Mouse (Mus musculus) fibroblast of lung, adult 2 months (primary cell): ENCODE results near the gene Bnip2.
"Not testable (repeated sequence)": the region's sequence is repeated elsewhere in the genome, so short reads cannot be mapped to it uniquely, and the experiment has no call there.

Experiments used
- DNase-seq: peaks from one replicate; pipeline ENCODE4 v3.0.0-alpha.2; 2011; ENCODE audit warnings: low read depth

Bnip2 gene

DNA sequence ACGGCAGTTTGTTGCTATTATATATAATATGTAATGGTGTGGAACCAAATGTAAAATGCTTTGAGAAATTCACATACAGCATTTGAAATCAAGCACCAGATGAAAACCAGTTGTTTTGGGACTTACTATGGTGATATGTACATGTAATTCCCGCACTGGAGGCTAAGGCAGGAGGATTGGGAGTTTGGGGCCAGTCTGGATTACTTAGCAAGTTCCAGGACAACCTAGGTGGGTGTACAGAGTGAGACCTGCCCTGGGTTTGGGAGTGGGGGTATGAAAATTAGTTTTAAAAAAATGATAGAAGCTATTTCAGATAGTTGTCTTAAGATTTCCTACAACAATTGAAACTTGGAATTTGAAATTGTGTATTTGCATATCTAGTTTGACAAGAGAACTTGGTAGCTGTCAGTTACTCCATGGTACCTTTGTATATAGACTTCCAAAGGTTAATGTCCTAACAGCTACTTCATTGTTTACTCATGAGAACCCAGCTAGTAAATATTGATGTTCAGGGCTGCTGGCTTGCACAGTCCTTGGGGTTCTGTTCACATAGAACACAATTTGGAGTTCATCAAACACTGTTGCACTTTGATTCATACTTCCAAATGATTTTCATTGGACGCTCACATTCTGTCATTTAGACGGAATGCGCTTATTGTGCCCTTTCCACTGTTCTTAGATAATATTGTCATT lies 21.7 kb downstream of the Bnip2 start:
- no peak for DNase-seq

DNA sequence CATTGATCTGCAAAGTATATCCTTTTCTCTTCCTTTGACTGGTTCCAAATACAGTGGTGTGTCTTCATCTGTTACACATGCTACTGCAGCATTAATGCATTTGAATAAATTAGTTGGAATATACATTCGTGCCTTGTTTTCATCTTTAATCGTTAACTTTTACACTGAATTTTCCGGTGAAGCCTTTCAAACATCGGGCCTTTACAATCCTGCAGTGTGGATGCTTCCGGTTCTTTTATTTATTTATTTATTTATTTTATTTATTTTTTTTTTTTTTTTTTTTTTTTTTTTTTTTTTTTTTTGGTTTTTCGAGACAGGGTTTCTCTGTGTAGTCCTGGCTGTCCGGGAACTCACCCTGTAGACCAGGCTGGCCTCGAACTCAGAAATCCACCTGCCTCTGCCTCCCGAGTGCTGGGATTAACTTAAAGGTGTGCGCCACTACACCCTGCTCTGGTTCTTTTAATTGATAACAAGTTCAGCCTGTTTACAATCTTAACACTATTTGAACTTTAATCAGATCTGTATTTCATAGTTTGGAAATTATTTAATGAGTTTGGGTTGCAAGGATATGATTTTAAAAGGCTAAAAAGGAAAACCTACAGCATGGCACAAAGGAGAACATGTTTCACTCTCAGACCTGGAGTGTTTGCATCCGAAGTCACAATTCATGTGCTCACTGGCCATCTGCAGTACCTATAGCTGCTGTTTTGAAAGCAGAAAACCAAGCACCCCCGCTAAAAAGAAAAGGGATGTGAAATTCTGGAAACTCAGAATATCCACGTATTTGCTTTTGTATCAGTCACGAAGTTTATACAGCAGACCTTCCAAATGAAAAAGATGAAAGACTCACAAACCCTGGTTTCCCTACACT lies 22.5 kb downstream of the Bnip2 start:
- no peak for DNase-seq

DNA sequence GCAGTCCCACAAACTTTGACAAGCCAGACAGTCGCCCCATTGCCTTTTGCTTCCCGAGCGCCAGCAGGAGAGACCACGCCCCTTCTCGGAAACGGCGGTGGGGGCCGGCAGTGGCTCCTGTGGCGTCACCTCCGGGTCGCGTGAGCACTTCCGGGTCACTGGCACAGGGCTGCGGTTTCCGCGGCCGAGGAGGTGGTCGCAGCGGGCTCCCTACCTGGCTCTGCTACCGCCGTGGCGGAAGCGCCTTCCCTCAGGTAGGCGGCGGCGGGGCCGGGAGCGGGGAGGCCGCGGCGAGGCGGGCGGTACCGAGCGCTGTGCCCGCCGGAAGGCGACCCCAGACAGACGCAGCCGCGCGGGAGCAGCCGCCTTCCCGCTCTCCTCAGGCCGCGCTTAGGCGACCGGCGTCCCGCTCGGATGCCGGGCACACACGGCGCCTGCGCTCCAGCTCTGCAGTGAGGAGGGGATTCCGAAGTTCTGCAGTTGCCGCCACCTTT lies 23.2 kb downstream of the Bnip2 start, which contains the start of gene Gtf2a2:
Gtf2a2 (plus strand) TSS at position 143 of the 494 bp plus-strand sequence.
- DNase-seq: peak; percentile 56

DNA sequence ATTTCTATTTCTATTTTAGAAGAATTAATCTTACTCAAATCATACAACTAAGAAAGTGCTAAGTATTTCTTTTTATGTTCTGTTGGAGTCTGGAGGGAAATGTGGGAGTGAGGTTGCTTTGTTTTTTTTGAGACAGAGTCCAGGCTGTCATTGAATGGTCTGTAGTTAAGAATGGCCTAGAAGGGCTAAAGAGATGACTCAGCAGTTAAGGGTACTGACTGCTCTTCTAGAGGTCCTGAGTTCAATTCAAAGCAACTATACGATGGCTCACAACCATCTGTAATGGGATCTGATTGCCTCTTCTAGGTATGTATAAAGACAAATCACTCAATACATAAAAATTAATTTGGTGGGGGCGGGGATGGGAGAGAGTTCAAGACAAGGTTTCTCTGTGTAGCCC lies 26.4 kb downstream of the Bnip2 start:
- DNase-seq: no peak

DNA sequence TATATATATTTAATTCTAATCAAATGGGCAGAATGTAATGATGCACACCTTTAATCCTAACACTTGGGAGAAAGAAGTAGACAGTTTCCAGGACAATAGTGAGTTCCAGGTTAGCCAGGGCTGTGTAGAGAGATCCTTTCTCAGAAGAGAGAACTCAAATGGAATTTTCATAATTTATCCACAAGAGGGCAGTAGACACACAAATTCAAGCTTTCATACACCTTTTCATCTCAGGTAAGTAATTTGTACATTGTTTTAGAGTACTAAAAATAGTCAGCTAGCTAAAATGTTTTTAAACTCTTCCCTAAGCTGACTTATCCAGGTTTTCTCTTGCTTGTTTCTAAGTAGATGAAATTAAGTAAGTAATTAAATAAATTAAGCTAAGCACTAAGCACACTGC lies 29.6 kb downstream of the Bnip2 start:
- DNase-seq: no peak

DNA sequence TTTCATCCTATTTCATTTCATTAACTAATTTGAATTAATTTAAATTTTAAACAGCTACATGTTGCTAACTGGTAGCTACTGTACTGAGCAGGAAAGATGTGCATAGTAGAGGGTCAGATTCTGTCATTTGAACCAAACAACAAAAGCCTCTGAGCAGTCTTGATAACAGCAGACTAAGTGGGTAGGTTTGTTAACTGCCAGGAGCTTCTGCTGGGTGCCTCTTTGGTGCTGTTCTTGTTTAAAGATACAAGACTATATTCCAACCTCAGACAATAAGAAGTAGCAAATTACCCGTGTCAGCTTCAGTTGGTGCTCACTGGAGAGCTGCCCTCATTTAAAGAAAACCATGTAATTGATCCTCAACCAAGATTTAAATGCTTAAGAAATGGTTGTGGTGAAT lies 32.3 kb downstream of the Bnip2 start:
- no peak for DNase-seq

DNA sequence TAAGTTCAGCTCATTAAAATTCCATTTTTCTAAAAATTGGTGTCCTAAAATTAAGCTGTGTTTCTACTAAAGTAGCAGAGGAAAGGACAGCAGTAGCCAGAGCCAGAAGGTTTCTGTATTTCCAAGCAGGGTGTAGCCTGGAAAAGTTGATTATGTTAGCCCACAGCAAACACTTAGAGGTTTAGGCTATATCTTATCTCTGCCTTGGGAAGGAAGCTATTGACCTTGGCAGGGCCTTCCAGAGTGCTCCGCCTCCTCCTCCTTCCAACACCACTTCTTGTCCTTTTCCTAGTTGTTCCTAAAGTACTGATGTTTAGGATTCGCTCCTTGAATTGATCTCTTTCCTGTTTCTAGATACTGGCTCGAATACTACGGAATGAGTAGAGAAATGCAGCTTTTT lies 32.8 kb downstream of the Bnip2 start:
- no peak for DNase-seq

DNA sequence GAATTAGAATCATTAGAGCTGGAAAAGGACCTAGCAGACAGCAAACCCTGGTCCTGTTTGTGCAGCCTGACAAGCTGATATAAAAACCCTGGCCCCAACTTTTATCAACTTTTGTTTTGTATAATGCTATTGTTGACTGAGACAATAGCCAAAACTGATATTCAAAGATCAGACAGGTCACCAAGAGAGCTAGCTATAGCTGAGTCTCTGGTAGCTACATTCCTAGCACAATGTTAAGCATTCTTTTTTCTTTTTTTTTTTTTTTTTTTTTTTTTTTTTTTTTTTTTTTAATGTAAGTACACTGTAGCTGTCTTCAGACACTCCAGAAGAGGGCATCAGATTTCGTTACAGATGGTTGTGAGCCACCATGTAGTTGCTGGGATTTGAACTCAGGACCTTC lies 34.3 kb downstream of the Bnip2 start:
- DNase-seq: not testable (repeated sequence)

DNA sequence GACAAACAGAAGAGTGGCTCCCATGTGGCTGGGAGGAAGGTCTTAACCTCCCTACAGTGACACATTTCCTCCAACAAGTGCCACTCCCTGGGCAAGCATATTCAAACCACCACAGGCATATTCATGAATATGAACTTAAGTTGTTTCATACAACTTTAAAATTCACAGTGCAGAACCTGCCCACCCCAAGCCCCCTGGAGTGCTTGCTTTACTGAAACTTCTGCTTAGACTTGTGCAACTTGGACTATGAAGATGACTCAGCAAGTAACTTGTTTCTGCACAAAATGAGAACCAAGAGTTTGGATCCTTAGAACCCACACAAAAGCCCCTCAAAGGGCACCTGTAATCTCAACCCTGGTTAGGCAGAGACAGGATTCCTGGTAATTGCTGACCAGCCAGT lies 35.4 kb downstream of the Bnip2 start:
- DNase-seq: no peak

DNA sequence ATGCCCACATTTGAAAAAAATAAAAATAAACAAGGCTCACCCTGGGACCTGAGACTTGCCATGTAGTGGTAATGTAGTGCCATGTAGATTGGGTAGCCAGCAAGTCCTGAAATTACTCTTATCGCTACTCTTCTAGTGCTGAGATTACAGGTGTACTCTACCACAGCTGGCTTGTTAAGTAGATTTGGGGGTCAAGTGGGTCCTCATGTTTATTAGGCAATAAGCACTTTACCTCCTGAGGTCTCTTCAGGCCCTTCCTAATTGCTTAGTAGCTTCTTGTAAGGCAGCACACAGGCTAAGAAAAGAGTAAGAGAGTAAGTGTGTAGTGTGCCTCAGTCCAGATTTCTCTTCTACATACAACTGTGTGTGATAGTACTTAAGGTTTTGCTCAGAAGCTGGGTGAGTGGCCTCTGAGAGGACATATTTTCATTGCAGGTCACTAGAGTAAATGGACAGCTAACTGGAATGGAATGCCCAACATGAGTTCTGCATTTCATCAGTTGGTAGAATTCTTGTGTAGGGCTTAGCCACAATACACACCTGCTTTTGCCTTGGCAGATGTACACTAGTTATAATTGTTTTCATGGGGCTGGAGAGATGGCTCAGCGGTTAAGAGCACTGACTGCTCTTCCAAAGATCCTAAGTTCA lies 36.2 kb downstream of the Bnip2 start:
- no peak for DNase-seq

DNA sequence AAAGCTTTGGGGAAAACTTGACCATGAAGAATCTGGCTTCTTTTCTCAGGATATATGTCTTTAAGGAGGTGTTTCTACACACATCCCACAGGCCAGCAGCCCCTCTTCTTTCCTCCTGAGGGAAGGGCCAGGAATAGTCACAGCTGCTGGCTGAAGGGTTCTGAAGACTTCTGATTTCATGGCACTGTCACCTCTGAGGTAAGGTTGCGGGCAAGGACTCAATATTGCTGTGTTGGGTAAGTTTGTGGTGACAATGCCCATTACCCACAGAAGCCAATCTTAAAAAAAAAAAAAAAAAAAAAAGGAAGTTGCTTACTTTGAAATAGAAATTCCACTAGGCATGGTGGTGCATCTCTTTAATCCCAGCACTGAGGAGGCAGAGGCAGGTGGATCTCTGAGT lies 42.9 kb downstream of the Bnip2 start:
- DNase-seq: no peak

DNA sequence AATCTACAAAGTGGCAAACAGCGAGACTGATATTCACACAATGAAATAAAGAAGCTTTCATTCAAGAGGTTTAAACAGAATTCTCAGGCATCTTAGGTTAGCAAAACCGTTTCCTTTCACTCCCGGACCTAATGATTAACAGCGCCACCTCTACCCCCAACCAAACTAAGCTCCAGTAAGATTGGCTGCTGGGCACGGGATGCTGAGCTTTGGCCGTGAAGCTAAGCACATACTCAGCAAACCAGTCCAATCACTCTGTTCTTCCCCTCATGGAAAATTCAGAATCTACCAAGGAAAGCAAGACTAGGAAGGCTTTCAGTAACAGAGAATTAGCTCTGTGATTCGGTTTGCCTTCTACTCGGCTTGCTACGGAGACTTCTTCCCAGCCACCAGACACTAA lies 43.8 kb downstream of the Bnip2 start:
- no peak for DNase-seq

DNA sequence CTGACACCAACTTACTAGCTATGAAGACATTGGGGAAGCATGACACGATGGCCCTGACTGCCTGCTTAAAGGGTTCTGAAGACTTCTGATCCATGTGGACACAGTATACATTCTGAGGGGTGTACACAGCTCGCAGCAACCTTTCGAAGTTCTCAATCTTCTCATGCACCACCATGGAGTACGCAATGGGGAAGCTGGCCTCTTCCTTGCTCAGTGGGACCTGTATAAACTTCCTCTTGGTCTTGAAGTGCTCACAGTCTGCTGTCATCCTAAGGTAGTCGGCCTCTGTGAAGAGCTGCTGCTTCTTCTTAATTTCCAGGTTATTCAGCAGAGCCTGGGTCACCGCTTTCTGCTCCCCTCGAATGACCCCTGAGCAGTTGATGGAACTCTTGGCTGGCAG lies 45.4 kb downstream of the Bnip2 start:
- DNase-seq: no peak

DNA sequence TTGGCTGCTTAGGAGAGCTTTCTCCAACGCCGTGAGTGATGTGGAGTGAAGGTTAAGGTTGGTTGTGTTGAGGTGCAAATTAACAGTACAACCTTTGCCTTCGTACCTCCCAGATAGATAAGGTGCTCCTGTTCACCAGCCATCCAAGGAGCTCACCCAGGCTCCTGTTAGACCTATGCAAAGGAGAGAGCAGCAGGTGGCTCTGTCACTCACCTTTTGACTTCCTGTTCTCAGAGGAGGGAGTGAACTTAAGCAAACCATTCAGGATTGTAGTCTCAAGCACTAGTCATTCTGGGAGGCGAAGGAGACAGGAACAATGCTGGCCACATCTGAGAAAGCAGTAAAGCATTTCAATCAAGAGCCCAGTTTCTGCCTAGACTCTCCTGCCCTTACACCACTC lies 47.4 kb downstream of the Bnip2 start:
- DNase-seq: no peak

DNA sequence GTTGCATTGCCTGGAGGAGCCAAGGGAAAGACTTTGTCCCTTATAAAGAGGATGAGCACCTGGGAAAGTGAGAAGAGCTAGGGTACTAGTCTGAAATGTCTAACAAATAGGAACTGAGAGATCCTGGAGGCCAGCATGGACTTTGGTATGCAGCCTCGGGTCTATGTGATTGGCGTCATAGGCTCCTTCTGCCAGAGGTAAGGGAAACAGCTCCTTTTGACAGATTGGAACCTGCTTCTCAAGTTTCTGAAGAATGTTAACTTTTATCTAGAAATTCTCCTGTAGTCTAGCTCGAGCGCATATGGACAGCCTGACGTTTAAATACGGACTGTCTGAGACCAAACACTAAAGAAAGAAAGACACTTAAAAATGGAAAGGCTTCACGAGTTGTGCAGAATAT lies 48.7 kb downstream of the Bnip2 start, which contains the start of gene Gcnt3:
Gcnt3 (minus strand) TSS at position 101 of the 400 bp plus-strand sequence.
- no peak for DNase-seq

DNA sequence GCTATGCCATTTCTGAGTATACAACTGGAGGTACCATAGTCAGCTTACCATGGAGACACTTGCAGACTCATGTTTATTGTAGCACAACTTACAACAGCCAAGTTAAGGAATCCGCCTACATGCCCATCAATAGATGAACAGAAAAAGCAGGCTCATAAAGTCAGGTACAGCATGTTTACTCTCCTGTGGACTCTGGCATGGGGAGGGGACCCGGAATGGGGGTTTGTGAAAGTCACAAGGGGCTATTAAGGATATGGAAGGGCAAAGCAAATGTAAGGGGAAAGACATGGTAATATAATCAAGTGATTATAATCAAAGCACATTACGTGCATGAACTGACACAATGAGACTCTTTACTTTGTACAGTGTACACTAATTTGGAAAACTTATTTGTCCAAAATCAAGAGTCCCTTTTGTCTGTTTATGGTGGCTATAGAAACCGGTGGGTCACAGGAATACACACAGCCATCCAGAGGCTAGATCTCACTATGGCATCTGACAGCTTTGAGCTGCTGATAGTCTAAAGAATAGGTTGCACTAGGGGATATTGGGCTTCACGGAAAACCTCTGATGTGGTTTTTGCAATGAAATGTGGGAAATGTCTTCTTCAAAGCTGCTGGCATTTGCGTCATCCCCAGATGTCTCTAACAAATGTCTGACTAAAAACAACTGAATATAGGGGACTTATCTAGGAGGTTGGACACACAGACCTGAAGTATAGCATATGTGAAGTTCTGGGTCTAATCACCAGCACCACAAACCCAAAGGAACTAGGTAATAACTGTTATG lies 50.5 kb downstream of the Bnip2 start:
- no peak for DNase-seq

DNA sequence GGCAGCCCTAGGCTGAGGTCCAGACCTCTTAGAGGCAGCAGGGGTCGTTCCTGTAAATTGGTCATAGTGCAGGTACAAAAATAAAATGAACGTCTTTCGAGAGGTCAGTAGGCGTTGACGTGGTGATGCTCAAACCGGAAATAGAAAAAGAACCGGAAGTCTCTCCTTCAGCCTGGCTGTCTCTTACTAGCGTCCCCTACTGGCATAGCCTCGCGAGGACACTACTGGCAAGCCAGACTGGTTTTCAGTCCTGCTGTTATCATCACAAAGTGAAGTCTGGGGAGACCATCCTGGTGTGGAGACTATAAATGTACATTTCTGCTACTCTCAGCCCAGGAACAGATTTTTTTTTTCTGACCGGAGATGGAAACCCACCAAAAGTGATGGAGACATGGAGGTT lies 51.3 kb downstream of the Bnip2 start:
- no peak for DNase-seq

DNA sequence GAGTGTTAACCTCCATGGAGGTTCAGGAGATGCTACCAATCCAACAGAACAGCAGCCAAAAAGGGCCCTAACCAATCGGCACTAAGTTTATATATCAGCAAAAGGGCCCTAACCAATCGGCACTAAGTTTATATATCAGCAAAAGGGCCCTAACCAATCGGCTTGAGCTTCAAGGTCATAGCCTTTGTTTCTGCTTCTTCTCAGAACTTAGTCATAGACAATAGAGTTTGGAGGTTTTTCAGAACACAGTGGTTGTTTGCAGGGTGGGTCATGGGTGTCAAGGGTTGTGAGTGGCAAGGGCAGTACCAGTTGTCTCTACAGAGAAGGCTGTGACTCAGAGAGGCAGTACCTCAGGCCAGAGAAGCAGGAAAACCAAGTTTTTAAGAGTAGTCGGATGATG lies 52.9 kb downstream of the Bnip2 start:
- no peak for DNase-seq

DNA sequence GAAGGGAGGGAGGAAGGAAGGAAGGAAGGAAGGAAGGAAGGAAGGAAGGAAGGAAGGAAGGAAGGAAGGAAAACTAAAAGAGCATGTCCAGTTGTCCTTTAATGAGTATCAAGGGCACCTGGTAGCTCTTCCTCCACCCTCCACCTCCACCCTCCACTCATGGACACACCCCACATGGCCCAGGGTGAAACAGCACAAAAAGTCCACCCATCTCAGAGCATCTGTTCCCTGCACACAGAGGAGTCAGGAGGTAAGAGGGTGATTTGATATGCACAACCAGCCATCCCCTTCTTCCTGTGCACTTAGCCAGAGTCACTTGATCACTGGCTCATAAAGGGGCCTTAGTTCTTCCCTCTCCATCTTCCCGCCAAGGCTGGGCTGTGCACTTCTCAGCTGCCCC lies 53.7 kb downstream of the Bnip2 start:
- DNase-seq: no peak

DNA sequence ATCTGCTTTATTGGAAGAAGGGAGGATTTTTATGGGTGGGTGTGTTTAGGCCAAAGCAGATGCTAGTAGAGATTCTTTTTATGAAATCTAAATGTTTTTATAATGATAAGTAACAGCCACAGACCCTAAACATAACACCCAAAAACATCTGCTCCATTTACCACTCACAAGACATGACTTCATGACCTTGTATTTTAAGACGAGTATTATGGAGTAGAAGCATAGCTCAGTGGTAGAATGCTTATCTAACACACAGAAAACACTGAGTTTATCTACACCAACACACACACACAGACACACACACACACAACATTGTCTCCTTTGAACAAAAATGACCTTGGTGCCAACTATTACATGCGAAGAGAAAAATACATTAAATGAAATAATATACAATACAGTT lies 55.6 kb downstream of the Bnip2 start:
- no peak for DNase-seq

DNA sequence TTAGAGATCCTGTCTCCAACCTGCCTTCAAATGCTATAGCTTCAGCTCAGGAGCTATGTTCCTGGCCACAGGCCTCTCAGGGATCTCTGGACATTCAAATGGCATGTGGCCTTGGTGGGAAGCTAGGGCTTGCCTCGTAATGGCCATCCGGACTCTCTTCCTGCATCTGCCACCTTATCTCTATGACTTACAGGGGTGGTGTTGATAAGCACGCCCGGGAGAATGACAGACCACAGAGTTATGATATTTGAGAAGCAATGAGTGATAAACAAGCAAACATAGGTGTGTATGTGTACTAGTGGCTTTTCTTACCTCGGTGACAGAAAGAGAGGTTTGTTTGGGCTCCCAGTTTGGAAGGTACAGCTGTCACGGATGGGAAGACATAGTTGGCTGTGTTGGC lies 57.0 kb downstream of the Bnip2 start:
- no peak for DNase-seq

DNA sequence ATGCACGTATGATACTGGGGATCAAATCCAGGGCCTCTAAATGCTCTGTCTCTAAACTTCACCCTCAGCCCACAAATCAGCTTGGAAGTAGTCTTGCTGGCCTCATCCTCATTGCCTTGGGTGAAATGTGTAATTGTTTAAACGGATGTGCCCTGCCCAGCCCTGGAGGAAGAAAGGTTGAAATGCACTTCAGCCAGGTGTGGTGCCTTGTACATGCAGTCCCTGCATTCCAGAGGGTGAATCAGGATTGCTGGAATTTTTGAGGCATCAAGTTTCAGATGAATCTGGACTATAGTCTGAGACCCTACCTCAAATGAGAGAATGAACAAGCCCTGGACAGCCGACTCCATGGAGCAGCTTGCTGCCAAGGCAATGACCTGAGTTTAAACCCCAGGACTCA lies 58.6 kb downstream of the Bnip2 start:
- no peak for DNase-seq
